Mouse (Mus musculus): ENCODE results near the gene Thg1l. TPM values are rescaled to one million over a fixed set of nuclear protein-coding genes. Genes with fewer than 3 reads are reported as not detected.

The Thg1l gene
- total RNA-seq (2014; rRNA removed) (11.4 and 13.3 TPM in 2 replicates), polyA plus RNA-seq (2015; fragmentation: Nextera tagmentation; extraction: Ambion mirVana) (8.8 and 10.6 TPM in 2 replicates)

DNA sequence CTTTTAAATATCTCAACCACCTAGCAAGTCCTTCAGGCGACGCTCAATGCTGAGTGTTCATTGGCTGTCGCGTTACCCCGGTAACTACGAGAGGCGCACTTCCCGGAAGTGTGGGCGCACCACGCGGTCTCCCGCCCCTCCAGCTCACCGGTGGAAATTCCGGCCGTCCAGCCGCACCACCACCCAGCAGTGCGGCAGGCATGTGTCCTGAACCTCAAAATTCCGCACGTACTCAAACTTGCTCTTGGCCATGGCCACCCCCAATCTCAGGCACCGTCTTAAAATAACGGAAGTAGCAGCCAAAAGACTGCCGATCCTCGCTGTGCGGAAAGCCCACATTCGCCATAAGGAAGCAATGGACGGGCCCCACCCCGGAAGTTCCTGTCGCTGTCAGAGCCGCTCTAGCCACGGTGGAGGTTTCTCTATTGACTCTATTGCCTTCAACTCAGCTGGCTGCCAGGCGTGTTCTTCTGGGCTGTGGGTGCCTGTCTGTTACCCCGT lies at the start of gene Thg1l:
Gene Thg1l, minus strand, starts transcription at position 368 of the 501 bp plus-strand sequence.
- peak; percentile 99 for ATAC-seq
- peak; percentile 96 for DNase-seq (ENCODE audit: low spot score)
- TF ChIP-seq CTCF (IDR thresholded peaks at IDR 0.05; ENCODE audit: low read depth): peak; percentile 25; the same call in 1 of the 2 replicates
- H3K9ac ChIP-seq (replicated peaks; ENCODE audit: low read length): peak within 1 kb of the TSS; percentile 45
- H3K4me3 ChIP-seq (ENCODE audit: low read length): peak within 1 kb of the TSS; percentile 69
- peak within 1 kb of the TSS; percentile 52 for H3K4me2 ChIP-seq (ENCODE audit: low read depth, low read length)
- WGBS: under 1% methylated on average over 32 of the region's 32 CpGs
- H3K4me1 ChIP-seq (ENCODE audit: insufficient read depth, low read length): no peaks in the 10 kb centered on the region
- H3K27ac ChIP-seq: peak within 1 kb of the TSS; percentile 82; the same call in 1 of the 2 replicates
- no peaks in the 10 kb centered on the region for H3K9me3 ChIP-seq (ENCODE audit: low read length)
- no peaks in the 10 kb centered on the region for H3K27me3 ChIP-seq (ENCODE audit: insufficient read depth, low read length)
- H3K36me3 ChIP-seq (ENCODE audit: insufficient read depth, low read length): peaks cover 13% of the 10 kb centered on the region

DNA sequence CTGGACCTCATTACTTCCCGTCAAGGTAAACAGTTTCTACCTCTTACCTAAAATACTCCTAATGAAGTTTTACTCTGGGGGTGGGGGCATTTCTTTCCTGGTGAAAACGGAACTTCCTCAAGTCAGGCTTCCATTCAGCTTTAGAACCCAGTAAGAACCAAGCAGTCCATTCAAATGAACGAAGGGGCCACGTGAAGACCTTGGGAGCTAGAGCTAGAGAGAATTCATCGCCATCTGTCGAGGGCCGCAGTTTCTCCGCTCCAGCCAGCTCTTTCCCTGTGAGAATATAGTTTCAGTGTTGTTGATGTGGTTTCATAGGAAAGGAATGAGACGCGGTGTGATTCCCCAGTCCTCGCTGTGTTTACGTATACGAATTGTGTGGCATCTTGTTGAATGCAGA lies 36.8 kb upstream of the Thg1l start:
- H3K4me3 ChIP-seq (ENCODE audit: low read length): no peak overlapping the region
- peaks cover 5% of the 10 kb centered on the region; the same call in 1 of the 2 replicates for H3K4me1 ChIP-seq (ENCODE audit: insufficient read depth, low read length)
- no peaks in the 10 kb centered on the region for H3K27me3 ChIP-seq (ENCODE audit: insufficient read depth, low read length)
- no peak overlapping the region for H3K27ac ChIP-seq
- H3K36me3 ChIP-seq (ENCODE audit: insufficient read depth, low read length): no peaks in the 10 kb centered on the region
- DNase-seq (ENCODE audit: low spot score) (no peak), ATAC-seq (no peak)
- H3K9ac ChIP-seq (replicated peaks; ENCODE audit: low read length): no peak overlapping the region
- WGBS: 56% methylated on average over 13 of the region's 13 CpGs
- peak overlapping the region; percentile 42 for H3K4me2 ChIP-seq (ENCODE audit: low read depth, low read length)
- no peaks in the 10 kb centered on the region for H3K9me3 ChIP-seq (ENCODE audit: low read length)
- TF ChIP-seq CTCF (IDR thresholded peaks at IDR 0.05; ENCODE audit: low read depth): no peak

DNA sequence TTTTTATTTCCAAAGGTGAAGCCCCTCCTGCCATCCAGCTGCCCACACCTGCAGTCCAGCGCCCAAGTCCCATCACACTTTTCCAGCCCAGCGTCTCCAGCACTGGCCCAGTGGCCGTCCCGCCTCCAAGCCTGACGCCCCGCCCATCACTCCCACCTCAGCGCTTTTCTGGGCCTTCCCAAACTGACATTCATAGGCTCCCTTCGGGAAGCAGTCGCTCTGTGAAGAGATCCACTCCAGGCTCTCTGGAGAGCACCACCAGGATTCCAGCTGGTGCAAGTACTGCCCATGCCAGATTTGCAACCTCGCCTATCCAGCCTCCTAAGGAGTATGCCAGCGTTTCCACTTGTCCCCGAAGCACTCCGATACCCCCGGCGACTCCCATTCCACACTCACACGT lies 36.3 kb upstream of the Thg1l start:
- Histone ChIP-seq H3K27me3 (ENCODE audit: insufficient read depth, low read length) (no peaks in the 10 kb centered on the region), H3K4me2 (ENCODE audit: low read depth, low read length) (peak overlapping the region; percentile 42), H3K4me3 (ENCODE audit: low read length) (no peak overlapping the region), H3K9ac (replicated peaks; ENCODE audit: low read length) (no peak overlapping the region), H3K36me3 (ENCODE audit: insufficient read depth, low read length) (no peaks in the 10 kb centered on the region), H3K4me1 (ENCODE audit: insufficient read depth, low read length) (peaks cover 5% of the 10 kb centered on the region; the same call in 1 of the 2 replicates), H3K27ac (no peak overlapping the region), H3K9me3 (ENCODE audit: low read length) (no peaks in the 10 kb centered on the region)
- 11% methylated on average over 16 of the region's 16 CpGs for WGBS
- no peak for ATAC-seq
- TF ChIP-seq CTCF (IDR thresholded peaks at IDR 0.05; ENCODE audit: low read depth): no peak
- DNase-seq (ENCODE audit: low spot score): no peak

DNA sequence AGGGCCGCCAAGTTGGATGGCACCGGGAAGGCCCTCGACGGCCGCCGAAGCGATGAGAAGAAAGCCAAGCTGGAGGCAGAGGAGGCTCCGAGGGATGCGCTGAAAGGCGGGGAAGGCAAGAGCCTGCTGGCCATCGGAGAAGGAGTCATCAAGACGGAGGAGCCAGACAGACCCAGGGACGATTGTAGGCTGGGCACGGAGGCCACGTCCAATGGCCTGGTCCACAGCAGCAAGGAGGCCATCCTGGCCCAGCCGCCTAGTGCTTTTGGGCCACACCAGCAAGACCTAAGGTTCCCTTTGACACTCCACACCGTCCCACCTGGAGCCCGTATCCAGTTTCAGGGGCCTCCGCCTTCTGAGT lies 25.6 kb upstream of the Thg1l start:
- ATAC-seq: peak; percentile 16
- H3K27me3 ChIP-seq (ENCODE audit: insufficient read depth, low read length): no peaks in the 10 kb centered on the region
- no peaks in the 10 kb centered on the region for H3K9me3 ChIP-seq (ENCODE audit: low read length)
- 43% methylated on average over 19 of the region's 19 CpGs for WGBS
- no peaks in the 10 kb centered on the region for H3K4me1 ChIP-seq (ENCODE audit: insufficient read depth, low read length)
- DNase-seq (ENCODE audit: low spot score): no peak
- H3K36me3 ChIP-seq (ENCODE audit: insufficient read depth, low read length): no peaks in the 10 kb centered on the region
- peak overlapping the region; percentile 72 for H3K4me2 ChIP-seq (ENCODE audit: low read depth, low read length)
- H3K4me3 ChIP-seq (ENCODE audit: low read length): peak overlapping the region; percentile 48
- no peak for TF ChIP-seq CTCF (IDR thresholded peaks at IDR 0.05; ENCODE audit: low read depth)
- H3K27ac ChIP-seq: no peak overlapping the region; the same call in 1 of the 2 replicates
- H3K9ac ChIP-seq (replicated peaks; ENCODE audit: low read length): peak overlapping the region; percentile 78

DNA sequence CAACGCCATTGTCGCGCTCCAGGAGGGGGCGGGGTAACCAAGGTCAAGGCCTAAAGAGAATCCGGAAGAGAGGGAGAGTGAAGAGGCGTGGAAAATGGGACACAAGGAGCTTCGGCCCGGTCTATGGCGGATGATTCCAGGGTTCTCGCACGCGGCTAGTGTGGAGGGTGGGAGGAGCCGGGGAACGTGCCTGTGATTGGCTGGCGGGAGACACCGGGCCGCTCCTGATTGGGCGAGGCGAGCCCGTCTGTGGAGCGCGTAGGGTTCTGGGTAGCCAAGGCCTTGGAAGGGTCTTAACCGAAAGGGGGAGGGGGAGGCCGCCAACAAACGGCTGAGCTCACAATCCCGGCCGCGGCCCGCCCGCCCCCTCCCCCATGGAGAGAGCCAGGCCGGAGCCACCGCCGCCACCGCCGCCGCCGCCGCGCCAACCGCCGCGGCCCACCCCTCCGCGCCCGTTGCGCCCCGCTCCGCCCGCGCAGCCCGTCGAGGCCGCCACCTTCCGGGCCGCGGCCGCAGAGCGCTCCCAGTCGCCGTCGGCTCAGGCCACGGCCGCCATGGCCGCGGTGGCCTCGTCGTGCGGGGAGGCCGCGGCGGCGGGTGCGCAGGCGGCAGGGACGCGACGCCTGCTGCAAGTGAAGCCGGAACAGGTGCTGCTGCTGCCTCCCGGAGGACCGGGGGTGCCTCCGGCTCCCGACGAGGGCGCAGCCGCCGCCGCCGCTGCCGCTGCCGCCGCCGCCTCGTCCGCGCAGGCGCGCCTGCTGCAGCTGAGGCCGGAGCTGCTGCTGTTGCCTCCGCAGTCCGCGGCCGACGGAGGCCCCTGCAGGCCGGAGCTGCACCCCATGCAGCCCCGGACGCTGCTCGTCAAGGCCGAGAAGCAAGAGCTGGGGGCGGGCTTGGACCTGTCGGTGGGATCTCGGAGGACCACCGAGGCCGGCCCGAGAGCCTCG lies 24.9 kb upstream of the Thg1l start, which contains the start of gene Sox30:
Gene Sox30, plus strand, starts transcription at position 365 of the 947 bp plus-strand sequence.
- peak; percentile 99 for ATAC-seq
- 12% methylated on average over 64 of the region's 115 CpGs for WGBS
- peak; percentile 79 for DNase-seq (ENCODE audit: low spot score)
- no peak; the same call in 1 of the 2 replicates for TF ChIP-seq CTCF (IDR thresholded peaks at IDR 0.05; ENCODE audit: low read depth)
- H3K27me3 ChIP-seq (ENCODE audit: insufficient read depth, low read length): no peaks in the 10 kb centered on the region
- peak within 1 kb of the TSS; percentile 78 for H3K9ac ChIP-seq (replicated peaks; ENCODE audit: low read length)
- peak within 1 kb of the TSS; percentile 65; the same call in 1 of the 2 replicates for H3K27ac ChIP-seq
- no peaks in the 10 kb centered on the region for H3K9me3 ChIP-seq (ENCODE audit: low read length)
- no peaks in the 10 kb centered on the region for H3K36me3 ChIP-seq (ENCODE audit: insufficient read depth, low read length)
- H3K4me1 ChIP-seq (ENCODE audit: insufficient read depth, low read length): no peaks in the 10 kb centered on the region
- H3K4me3 ChIP-seq (ENCODE audit: low read length): peak within 1 kb of the TSS; percentile 48
- H3K4me2 ChIP-seq (ENCODE audit: low read depth, low read length): peak within 1 kb of the TSS; percentile 72

DNA sequence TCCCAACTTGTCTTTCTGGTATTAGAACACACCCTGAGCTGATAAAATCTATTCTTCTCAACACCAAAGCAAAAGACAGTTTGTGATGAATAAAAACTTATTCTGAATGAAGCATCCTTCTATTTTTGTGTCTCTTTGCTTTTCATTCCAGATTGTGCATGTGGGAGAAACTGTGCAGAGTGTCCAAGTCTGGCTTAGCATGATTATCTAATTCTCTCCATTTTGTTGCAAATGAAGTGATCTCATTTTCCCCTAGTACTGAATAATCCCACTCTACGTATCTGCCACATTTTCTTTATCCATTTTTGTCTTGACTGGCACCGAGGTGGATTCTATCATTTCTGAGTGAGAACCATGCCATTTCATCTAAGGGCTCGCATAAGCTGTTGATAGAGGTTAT lies 20.8 kb upstream of the Thg1l start:
- TF ChIP-seq CTCF (IDR thresholded peaks at IDR 0.05; ENCODE audit: low read depth): no peak
- H3K9ac ChIP-seq (replicated peaks; ENCODE audit: low read length): no peak overlapping the region
- WGBS: 83% methylated on average over 3 of the region's 3 CpGs
- H3K4me3 ChIP-seq (ENCODE audit: low read length): no peak overlapping the region
- H3K36me3 ChIP-seq (ENCODE audit: insufficient read depth, low read length): no peaks in the 10 kb centered on the region
- no peaks in the 10 kb centered on the region for H3K27me3 ChIP-seq (ENCODE audit: insufficient read depth, low read length)
- no peak overlapping the region for H3K4me2 ChIP-seq (ENCODE audit: low read depth, low read length)
- no peaks in the 10 kb centered on the region for H3K9me3 ChIP-seq (ENCODE audit: low read length)
- DNase-seq (ENCODE audit: low spot score): no peak
- ATAC-seq: no peak
- H3K27ac ChIP-seq: no peak overlapping the region
- H3K4me1 ChIP-seq (ENCODE audit: insufficient read depth, low read length): no peaks in the 10 kb centered on the region
